Mouse (Mus musculus): Measurements from ENCODE around the gene Fam107b.
"Not testable (repeated sequence)": the region's sequence is repeated elsewhere in the genome, so short reads cannot be mapped to it uniquely, and the experiment has no call there.

Gene Fam107b

GRCm38 (mm10) chr2:3712369-3713042 lies 142.2 kb downstream of the Fam107b start:
- no peak for DNase-seq (ENCODE audit: low read depth, low spot score)

GRCm38 (mm10) chr2:3713212-3713681 lies 143.0 kb downstream of the Fam107b start:
- DNase-seq (ENCODE audit: low read depth, low spot score) = peak; percentile 95

- peak; percentile 76 for DNase-seq (ENCODE audit: low read depth, low spot score)
These were observed 143.5 kb downstream of the Fam107b start for GRCm38 (mm10) chr2:3713682-3714361.

DNA sequence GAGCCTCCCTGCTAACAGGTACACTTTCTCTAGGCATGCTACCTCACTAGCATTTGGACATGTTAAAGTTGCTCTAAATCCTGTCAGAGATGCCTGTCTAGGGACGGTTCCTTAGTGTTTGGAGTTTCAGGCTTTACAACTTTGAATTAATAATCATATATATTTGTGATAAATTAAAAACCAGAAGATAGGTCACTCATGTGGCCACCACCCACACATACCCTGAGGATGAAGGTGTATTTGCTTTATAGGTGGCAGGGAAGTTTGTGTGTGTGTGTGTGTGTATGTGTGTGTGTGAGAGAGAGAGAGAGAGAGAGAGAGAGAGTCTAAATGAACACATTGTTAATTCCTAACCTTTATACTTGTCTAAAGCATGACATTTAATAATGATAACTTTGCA lies 144.2 kb downstream of the Fam107b start:
- DNase-seq (ENCODE audit: low read depth, low spot score) = peak; percentile 63

- peak; percentile 72 for DNase-seq (ENCODE audit: low read depth, low spot score)
These were observed 145.1 kb downstream of the Fam107b start for GRCm38 (mm10) chr2:3715424-3715823.

GRCm38 (mm10) chr2:3717268-3717667 lies 147.0 kb downstream of the Fam107b start:
- peak; percentile 35 for DNase-seq (ENCODE audit: low read depth, low spot score)

DNA sequence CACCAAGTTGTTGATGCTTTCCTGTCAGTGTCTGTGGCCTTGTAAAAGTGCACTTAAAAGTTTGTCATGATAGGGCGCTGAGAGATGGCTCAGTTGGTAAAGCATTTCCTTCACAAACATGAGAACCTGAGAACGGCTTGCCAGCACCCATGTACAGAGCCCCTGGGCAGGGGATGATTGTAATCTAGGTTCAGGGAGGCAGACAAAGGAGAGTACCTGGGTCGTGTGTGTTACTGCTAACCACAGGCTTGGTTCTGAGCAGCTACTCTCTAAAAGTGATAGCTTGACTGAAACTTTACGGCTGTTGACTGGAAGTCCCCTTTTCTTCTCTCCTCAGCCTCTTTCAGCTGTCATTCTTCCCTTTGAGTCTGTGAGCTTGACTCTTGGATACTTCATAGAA lies 147.6 kb downstream of the Fam107b start:
- DNase-seq (ENCODE audit: low read depth, low spot score) = peak; percentile 45

DNA sequence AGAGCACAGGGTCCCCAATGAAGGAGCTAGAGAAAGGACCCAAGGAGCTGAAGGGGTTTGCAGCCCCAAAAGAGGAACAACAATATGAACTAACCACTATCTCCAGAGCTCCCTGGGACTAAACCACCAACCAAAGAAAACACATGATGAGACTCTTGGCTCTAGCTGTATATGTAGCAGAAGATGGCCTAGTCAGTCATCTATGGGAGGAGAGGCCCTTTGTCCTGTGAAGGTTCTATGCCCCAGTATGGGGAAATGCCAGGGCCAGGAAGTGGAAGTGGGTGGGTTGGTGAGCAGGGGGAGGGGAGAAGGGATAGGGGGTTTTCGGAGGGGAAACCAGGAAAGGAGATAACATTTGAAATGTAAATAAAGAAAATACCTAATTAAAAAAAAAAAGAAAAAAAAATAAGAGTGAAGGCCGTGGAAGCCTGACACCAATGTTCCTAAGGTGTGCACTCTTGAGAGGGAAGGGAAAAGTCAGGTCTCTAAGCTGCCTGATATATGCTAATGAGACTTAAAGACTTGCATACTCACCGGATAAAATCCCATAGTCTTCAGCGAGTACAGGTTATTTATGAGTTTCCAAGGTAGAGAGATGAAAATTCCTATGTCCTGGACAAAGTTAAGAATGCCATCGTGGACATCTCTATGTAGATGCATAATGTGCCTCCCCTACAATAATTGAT lies 149.3 kb downstream of the Fam107b start:
- DNase-seq (ENCODE audit: low read depth, low spot score) = not testable (repeated sequence)

DNA sequence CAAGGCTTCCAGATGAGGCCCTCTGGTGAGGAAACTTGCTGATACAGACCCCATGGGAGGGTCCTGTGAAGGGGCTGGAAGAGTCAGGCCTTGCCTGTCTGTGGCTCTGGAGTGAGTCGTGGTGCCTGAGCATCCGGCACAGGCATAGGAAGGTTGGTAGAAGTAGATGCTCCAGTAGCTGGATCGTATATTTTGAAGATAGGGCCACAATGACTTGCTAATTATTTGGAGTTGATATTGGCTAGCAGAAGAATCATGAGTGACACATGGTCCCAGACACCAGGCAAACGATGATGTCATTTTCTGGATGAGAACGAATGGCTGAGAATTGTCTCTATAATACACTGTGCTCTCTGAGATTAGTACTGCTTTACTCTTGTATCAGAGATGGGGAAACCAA lies 150.8 kb downstream of the Fam107b start:
- DNase-seq (ENCODE audit: low read depth, low spot score) = no peak

- DNase-seq (ENCODE audit: low read depth, low spot score) = no peak
These were observed 151.7 kb downstream of the Fam107b start for GRCm38 (mm10) chr2:3721974-3722373.

- DNase-seq (ENCODE audit: low read depth, low spot score) = peak; percentile 78
These were observed 153.3 kb downstream of the Fam107b start for GRCm38 (mm10) chr2:3723391-3724106.

DNA sequence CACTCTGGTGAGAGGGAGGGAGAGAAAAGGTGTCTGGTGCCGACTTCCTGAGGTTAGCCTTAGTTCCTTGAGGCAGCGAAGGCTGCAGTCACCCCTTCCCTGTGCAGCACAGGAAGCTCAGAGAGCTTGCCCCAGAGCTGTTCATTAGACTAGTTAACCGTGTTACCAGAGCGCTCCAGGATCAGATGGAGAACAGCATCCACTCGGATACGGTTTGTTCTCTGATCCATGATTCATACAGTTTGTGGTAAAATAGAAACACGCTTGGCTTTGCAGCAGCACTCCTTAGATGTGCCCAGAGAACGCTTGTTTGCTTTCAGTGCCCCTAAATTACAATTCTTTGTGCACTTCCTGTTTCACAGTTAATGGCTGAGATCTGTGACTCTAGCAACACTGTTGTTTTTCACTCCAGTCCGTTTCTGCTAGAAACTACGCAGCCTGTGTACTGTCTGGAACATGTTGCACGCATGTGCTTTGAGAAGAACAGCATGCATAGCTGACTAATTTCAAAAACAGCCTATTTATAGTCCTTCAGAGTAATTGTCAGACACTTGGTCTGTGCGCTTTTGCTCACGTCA lies 156.3 kb downstream of the Fam107b start:
- DNase-seq (ENCODE audit: low read depth, low spot score) = peak; percentile 88

DNA sequence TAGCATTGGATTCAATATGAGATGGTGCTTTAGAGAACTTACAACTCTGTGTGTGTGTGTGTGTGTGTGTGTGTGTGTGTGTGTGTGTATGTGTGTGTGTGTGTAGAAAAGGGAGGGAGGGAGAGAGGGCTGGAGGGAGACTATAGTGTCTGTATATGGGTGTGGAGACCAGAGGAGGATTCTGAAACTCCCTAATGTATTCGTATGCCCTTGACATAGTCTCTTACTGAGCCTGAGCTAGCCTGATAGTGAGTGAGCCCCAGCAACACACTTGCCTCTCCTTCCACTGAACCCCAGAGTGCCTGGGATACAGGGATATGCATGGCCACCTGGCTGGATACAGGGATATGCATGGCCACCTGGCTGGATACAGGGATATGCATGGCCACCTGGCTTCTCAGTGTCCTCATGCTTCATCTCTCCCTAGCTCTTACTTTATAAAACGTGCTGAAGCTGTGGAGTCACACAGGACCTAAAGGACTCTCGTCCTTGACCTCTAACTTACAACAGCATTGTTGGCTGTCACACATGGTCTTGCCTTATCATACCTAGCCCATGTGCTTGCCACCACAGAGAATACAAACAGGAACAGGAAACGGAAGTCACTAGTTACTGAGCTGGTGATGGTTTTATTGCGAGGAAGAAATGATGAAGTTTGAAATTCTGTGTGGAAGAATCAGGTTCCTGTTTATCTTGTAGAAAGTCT lies 157.1 kb downstream of the Fam107b start:
- DNase-seq (ENCODE audit: low read depth, low spot score) = peak; percentile 47

DNA sequence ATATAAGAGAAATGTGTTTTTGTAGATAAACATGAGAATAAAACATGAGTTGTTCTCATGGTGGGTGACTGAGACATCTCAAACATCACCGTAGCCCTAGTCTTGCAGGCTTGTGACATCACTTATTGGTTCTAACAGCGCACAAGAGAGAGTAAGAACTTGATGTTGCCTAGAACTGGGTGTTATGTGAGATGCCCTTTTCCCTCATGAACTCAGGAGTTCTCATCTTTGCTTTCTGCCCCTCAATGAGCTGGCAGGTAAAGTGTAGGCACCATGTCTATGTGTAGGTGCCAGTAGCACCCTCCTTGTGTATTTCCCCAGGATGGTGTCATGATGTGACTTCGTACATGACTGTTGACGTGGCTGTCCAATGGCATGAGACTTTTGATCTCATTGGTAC lies 157.8 kb downstream of the Fam107b start:
- DNase-seq (ENCODE audit: low read depth, low spot score) = no peak

DNA sequence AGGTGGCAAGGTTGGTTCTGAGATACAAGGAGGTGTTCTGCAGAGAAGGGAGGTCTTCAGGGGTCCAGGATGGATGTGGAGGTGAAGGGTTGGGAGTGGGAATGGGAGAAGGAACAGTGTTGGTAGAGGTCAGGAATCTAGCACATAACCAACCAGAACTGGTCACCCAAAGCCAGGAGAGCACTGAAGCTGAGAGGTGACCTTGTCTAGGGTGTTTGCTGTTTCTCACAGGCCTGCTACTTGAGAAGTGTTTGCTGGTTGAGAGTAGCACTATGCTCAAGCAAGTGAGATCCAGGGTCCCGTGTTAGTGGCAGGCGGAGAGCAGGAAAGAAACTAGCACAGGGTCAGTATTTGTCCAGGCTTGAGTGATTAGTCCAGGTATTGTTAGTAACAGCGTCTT lies 159.3 kb downstream of the Fam107b start:
- no peak for DNase-seq (ENCODE audit: low read depth, low spot score)

DNA sequence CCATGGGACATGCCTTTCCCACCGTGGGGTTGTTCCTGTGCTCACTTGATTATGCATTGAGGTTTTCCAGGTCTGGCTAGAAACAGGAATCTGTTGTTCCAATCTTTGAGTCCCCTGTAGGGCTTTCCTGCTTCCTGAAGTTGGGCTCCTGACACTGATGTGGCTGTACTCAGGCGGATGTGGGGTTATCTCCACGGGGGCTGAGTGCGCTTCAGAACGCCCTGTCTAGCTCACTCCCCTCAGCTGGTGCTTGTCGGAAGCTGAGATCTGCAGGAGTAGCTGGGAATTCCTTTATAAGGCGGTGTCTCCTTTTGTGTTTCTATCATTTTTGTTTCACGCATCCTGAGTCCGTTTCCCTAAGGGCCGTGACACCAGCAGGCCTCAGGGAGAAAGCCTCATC lies 160.5 kb downstream of the Fam107b start:
- DNase-seq (ENCODE audit: low read depth, low spot score) = no peak

- no peak for DNase-seq (ENCODE audit: low read depth, low spot score)
These were observed 161.2 kb downstream of the Fam107b start for GRCm38 (mm10) chr2:3731316-3732015.

DNA sequence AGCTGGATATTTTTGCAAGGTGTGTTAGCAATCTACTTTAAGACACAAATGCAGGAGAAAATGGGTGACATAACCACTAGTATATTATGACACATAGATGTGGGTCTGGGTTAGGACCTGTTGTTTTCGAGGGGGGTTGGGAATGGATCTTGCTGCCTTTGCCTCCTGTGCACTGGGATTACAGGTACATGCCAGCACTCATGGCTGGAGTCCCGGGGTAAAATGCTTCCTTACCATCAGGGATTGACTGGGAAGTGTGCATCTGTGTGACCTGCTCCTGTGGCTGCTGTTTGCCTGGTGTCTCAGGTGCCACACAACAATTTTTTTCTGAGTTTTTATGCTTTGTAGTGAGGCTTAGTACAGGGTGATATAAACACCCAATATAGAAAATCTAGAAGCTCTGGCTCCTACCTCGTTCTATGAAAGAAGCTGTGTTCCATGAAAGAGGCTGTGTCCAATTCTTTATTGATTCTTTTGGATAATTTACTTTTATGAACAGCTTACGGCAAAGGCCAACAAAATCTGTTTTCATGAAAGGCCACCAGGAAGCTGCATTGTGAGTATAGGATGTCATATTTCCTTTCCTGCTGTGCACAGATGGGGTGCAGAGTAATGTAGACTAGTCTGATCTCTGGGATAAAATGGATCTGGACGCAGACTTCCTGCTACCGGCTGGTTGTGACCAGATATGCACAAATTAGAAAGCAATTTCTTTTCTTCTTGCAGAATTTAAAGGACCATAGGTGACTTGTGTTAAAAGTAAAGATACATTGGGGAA lies 167.8 kb downstream of the Fam107b start:
- no peak for DNase-seq (ENCODE audit: low read depth, low spot score)

- no peak for DNase-seq (ENCODE audit: low read depth, low spot score)
These were observed 168.4 kb downstream of the Fam107b start for GRCm38 (mm10) chr2:3738734-3739133.

Measured in A20 (cell line).